Mouse (Mus musculus) ES-CJ7 (cell line): ENCODE measurements around the gene Adamts14.
A peak's percentile ranks its signal among the peaks of the same experiment; 100 is the strongest.

Source experiments
- DNase-seq: peaks from one replicate; pipeline ENCODE4 v3.0.0; 2011; ENCODE audit warnings: low read depth, low spot score

Adamts14 gene

DNA sequence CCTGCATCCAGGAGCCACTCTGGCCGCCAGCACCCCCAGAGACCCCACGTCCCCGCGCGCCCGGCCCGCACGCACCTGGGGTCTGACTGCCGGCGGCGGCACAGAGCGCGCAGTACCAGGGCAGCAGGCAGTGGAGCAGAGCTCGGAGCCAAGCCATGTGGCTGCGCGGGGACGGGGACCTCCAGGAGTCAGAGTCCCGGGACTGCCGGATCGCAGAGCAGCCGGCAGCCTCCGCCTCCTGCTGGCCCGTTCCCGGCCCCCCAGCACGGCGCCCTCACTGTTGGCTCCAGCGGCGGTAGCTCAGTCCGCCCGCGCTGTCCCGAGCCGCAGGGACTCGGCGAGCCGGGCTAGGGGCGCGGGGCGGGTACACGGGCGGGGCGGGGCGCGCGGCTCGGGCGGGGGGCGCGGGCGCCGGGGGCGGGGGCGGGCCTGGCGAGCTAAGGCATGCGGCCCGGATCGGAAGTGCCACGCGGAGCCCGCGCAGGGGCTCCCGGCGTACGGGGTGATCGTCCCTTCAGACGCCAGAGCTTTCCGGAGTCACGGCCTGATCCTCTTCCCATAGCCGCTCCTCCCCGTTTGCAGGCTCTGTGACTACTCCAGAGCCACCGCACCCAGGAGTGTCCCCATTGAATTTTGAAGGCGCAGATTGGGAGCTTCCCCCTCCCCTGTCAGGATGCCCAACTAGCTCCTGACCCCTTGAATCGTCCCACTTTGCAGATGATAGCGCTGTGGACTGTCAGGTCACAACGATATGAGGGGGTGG is at the start of gene Adamts14:
Gene Adamts14, minus strand, starts transcription at position 358 of the 763 bp plus-strand sequence.
- DNase-seq, result peak; percentile 39

DNA sequence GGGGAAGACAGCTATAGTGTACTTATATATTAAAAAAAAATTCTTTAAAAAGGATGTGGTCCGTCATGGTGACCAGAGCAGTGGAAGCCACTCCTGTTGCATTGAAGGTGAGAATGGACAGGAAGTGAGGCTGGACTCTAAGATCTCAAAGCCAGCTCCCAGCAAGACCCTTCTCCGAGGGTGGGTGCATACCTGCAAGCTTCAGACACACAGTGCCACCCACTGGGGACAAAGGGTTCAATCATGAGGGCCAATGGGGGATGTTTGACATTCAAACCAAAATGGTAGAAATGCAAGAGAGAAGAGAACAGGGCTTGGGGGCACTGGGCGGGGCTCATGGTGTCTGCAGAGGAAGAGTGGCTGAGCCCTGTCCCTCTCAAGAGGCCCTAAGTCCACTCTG is 45.3 kb upstream of the Adamts14 start:
- DNase-seq, result peak; percentile 62

DNA sequence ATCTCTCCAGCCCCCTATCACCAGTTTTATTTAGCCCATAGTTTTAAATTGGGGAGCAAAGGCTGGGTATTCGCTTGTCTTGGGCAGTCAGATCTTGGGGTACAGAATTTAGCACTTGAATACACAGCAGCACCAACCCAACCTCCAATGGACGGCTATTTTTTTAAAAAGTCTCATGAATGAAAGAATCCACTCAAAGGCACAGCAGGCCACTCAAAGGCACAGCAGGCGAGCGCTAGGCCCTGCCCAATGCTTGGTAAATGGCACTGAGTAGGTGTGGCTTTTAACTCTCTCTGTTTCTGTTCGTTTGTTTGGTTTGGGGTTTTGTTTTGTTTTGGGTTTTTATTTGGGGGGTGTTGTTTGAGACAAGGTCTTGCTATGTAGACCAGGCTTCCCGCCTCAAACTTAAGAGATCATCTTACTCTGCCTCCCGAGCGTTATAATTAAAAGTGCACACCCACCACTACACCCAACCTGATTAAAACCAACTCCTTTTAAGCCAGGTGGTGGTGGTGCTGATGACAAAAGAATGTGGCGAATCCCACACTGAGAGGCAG is 42.2 kb upstream of the Adamts14 start:
- peak; percentile 97 for DNase-seq

DNA sequence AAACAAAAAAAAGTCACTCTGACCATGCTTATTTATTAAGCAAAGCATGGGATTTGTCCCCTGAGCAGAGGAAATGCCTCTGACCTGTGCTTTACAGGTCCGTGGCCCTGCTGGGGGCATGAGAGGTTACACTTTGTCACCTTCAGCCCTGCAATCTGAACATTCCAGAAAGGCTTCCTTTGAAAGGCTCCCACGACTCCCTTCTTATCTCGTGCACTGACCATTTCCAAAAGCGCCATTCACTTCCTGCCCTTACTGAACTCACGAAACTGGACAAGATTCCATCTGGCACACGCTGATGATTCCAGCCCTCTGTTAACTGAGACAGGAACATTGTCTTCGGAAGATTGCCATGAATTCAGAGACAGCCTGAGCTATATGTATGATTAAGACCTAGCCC is 40.5 kb upstream of the Adamts14 start:
- DNase-seq, result no peak

DNA sequence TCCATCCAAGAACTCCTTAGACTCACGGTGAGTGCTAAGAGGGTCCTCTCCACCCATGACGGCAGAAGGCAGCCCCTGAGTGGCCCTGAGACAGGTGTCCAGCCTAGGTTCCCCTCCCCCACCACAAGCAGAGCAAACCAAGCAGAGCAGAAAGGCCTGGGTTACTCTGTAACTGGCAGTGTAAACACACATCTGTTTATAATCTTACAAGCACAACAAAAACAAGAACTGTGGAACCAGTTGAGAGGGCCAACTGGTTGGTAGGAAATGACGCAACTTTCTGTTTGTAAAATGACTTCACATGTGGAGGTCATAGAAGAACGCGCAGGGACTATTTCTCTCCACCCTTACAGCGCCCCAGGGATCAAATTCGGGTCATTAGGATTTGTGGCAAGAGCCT is 39.5 kb upstream of the Adamts14 start:
- DNase-seq, result no peak

DNA sequence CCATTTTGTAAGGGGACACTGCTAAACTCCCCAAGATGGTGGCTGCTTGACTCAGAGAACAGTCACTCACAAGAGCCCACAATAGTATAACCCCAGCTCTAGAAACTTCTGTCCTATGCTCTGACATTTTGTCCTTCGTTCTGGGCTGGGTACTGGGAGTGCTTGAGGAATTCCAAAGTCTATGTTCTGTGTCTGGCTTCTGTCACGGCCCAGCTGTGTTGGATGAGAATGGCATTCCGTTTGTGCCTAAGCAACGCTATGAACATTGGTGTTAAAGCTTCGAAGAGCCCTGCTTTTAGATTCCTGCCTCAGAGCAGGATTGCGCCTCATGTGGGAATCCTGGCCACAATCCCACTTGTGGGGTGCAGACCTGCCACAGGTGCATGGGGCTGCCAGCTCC is 38.9 kb upstream of the Adamts14 start:
- DNase-seq, result no peak

DNA sequence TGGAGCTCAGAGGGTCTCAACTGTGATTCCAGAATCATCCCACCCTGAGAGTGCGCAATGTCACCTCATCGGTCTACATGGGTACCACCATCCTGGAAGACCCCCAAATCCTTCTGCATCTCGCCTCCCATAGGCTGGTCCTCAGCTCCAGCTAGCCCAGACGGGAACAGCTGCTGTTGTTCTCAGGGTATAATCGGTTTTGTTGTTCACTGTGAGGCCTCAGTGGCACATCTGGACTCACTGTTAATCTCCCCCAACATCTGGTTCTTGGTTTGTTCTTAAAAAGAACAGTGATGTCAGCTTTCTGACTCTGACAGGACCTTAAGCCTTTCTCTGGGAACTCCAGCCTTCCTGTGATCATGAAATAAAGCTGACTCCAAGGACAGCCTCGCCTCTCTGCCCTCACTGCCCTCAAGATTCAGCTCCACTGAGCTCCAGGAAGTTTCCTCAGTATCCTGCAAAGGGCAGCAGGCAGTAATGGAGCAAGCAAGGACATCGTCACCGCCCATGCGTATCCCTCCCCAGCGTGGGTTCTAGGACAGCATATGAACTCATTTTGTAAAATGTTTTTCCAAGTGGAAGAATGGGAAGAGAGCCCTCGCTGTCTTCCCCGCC is 35.6 kb upstream of the Adamts14 start:
- no peak for DNase-seq

DNA sequence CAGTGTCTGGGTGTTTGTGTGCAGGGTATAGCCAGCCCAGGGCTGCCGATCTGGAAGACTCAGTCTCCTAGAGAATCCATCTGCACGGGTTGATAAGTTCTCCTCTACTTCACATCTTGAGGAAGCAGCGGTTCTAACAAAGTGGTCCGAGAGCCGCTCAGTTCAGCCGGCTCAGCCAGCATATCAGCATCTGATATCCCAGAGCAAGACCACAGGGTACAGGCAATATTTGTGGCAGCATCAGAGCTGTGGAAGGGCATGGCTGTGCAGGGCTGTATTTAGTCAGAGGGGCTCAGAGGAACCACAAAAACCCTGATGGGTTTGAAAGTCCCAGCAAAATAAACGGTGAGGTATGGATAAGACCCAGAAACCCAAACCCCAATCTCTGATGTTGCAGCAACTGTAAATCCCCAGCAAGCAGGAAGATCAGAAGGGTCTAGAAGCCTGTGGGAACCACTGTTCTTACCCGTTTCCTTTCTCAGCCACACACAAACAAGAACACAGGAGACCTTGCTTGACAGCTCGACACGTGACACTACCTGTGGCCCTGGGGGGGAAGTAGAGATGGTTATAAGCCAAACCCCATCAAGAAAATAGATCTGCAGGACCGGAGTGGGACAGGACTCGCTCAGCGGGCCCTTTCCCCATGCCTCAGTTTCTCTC is 32.8 kb upstream of the Adamts14 start:
- no peak for DNase-seq

DNA sequence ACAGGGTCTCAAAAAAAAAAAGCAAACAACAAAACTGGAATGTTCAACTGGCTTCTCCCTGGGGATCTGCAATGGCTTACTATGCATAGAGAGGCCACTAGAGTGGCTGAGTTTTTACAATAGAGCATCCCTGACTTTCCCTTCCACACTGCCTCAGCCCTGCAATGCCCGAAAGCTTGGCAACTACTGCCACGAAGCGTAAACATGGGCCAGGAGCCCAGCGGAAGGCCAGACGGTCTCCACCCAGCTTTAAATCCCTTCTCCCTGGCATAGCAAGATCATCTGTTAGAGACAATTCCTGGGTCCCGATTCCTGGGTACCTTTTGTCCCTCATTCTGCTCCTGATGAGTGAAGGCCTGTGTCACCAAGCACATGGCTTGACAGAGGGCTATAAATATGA is 30.8 kb upstream of the Adamts14 start:
- DNase-seq, result no peak

DNA sequence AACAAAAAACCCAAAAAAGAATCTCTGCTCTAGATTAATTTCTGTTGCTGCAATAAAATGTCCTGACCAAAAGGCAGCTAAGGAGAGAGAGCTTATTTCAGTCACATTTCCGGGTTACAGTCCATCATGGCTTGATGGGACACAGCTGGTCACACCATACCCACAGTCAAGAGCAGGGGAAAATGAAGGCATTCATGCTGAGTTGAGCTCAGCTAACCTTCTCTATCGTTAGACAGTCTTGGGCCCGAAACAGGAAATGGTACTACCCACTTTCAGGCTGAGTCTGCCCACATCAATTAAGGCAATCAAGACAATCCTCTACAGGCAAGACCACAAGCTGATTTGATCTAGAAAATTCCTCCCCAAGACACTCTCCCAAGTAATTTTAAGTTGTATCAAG is 27.8 kb upstream of the Adamts14 start:
- no peak for DNase-seq

DNA sequence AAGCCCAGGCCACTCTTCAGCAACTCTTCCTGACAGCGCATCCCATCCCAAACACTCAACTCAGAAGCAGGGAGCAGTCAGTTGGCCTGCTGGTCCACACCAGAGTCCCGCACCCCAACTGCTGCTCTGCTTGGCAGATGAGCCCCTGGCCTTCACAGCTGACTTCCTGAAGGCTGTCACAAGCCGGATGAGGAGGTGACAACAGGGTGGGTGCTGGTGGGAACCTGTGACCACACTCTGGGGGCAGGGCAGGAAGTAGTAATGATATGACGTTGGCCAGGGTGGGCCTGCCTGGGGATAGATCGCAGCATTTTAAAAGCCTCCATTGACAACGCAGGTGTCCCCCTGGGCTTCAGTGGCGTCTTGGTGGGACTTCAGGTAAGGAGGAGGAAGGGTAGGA is 24.2 kb upstream of the Adamts14 start, which contains the start of gene Prf1:
Gene Prf1, plus strand, starts transcription at position 357 of the 400 bp plus-strand sequence.
- no peak for DNase-seq

DNA sequence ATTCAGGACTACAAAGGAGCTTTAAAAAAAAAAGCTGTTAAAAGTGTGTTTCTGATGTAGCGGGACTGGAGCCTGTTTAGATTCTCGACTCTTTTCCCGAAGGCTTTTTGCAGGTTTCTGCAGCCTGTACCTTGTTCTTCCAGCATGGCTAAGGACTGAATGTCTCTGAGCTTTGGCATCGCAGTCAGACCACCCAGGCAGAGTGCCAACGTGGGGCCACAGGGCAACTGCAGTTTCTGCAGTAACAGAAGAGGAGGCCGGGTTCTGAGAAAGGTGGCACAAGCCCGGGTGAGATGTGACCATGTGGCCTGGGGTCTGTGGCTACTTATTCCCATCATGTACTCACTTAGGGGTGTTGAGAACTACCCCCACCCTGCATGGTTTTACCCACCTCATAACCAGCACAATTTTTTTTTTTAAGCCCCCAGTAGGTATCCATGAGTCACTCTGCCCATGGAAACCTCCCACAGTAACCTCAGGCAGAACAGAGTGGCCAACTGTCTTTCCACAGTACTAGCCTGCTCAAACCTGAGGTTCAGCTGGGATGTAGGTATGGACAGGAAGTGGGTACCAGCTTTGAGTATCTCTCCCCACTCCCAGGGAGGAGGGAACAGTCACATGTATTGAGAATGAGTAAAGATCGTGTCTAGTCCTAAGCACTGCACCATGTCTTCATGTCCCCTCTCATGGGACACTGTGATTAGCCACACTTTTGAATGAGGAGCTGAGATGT is 23.6 kb upstream of the Adamts14 start:
- no peak for DNase-seq

DNA sequence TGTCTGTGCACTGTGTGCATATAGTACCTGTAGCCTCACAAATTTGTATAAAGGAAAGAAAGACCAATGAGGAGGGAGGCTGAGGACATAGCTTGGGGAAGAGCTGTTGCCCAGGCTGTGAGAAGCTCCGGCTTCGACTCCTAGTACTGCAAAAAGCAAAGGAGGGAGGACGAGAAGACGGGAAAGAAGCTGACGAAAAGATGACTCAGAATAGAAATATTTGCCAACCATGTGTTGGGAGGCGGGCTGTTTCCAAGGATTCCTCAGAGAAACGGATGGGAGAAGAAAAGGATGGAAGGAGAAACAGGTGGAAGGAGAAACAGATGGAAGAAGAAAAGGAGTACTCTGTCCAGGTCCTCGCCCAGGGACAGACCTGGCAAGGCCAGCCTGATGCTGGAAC is 21.0 kb upstream of the Adamts14 start:
- no peak for DNase-seq

DNA sequence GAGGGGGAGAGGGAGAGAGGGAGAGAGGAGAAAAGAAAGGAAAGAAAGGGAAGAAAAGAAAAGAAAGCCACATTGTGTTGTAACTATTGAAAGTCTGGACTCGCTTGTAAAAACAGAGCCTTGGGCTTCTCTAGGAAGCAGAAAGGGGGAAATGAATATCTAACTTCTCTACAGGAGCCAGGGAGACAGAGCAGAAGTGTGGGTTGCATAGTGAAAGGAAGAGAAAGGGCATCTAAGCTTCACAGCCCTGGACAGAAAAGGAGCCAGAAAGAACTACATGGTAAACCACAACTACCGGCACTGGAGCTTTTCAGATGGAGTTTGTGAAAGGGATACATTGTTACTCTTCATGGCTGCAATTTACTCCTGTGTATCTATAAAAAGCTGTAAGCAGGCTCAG is 17.2 kb upstream of the Adamts14 start:
- DNase-seq, result no peak

DNA sequence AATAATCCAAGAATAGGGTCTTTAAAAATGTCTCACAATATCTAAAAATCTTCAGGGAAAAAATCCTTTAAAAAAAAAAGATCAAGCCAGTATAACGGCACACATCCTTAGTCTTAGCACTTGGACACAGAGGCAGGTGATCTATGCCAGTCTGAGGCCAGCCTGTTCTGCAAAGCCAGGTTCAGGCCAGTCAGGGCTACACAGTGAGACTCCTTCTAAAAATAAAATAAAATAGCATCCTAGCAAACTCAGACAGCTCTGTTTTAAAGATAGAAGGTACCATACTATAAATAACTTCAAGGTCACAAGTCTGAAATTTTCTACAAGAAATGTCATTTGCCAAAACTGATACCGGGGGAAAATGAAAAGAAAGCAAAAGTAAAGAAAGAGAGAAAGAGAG is 16.8 kb upstream of the Adamts14 start:
- DNase-seq, result no peak

DNA sequence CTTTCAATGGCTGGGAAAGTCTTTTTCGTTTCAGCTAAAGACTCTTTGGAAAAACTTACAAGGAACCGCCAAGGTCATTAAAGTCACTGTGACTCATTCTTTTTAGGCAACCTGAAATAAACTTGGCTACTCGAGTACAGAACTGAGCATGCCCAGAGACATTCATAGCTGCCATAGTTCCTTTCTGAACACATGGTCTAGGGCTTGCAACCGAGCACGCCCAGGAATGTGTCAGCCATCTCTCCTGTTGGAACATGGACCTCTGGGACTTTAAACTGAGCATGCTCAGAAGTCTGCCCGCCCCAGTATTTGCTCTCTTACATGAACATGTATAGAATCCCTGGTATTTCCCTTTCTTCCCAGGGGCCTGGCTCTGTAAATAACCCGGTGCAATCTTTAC is 13.0 kb upstream of the Adamts14 start:
- DNase-seq, result peak; percentile 40

DNA sequence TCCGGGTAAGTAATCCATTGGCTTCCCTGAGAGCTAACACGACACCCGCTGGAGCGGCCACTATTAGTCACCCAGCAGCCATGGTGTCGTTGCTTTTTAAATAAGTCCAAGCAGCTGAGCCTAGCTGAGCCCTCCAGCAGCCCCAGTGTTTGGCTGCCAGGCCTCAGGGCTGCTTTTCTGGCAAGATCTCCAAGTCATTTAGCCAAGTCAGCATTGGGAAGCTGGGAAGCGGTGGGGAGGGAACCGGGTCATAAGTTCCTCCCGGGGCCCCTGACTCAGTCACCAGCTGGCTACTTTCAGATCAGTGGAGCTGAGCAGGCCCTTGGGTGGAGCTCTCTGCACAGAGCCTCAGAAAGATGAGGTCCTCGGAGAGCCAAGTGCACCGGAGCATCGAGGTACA is 12.0 kb upstream of the Adamts14 start:
- no peak for DNase-seq

DNA sequence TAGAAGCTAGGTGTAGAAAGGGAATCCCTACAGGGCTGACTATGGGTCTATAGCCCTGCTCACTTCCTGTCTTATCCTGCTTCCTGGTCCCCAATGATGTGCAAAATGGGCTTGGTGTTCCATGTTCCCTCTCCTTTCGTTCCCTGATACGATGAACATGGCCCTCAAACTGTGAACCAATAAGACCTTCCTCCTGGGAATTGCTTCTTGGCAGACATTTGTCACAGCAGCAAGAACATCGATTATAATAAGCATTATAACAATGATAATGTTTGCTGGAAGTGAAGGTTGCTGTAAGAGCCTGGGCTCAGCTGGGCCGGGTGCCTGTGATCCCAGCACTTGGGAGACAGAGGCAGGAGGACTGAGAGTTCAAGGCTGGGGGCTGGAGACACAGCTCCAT is 11.1 kb upstream of the Adamts14 start:
- no peak for DNase-seq

DNA sequence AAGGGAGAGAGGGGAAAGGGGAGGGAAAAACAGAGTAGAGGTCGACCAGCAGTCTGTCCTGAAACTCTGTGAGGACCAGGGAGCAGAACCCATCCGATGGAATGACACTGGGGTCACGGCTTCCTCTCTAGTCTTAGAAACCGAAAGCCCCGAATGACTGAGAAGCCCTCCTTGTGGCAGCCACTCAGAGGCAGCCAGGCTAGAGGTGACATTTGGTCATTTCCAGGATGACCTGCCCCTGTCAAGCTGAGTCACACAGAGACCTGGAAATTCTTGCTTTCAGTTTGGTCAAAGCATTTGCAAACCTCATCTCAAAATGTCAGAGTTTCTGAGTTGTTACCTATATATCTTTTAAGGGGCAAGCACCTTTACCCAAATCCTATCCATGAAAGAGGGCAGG is 7.9 kb upstream of the Adamts14 start:
- DNase-seq, result no peak

DNA sequence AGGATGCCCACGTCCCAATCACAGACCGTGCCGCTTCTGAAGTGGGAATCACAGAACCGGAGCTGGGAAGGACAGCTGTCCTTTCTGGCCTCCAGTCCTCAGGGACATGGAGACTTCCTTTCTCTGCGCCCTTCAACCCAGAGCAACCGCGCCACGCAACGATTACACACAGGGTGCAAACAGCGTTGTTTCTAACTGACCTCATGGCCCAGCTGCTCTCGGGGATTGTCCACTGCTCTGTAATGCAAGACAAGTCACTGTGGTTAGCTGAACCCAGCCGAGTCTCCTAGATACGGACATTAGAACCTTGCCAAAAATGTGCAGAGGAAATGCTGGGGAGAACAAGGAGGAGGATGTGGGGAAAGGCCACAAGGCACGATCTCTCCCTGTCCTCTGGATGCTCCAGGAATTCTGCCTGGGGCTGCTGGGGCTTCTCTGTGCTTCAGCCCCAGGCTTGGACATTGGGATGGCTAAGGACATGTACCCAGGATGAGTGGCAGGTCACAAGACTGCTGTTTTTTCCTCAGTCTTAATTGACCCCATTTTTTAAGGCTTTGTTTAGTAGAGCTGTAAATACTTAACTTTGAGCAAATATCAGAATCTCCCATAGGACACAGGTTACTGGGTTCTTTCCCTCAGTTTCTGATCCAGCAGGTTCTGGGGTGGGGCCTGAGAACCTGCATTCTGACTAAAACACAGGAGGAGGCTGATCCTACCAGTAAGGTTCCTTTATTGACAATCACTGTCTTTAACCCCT is 4.9 kb upstream of the Adamts14 start:
- DNase-seq, result no peak

DNA sequence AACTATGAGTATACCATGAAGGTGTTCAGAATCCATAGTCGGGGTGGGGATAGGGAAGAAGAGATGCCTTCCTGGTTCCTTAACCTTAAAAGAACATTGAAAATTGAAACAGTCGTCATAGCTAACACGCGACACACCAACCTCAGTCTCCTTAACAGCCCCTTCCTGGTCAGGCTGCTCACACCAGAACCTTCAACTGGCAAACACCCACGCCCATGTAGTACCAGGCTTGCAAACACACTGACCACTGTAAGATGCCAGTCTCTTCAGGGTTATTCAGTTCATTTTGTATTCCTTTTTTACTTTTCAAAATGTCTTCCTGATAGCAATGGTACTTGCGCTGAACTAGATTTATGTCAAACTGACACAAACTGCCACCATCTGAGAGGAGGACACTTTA is 3.8 kb upstream of the Adamts14 start:
- DNase-seq, result no peak
